Mouse (Mus musculus) 3T3-L1 (cell line): Measurements from ENCODE around the gene Dennd6a.
"Not testable (repeated sequence)": the region's sequence is repeated elsewhere in the genome, so short reads cannot be mapped to it uniquely, and the experiment has no call there.

Source experiments
- DNase-seq: peaks from one replicate; pipeline ENCODE4 v3.0.0-alpha.2; 2015; ENCODE audit warnings: low read depth, low spot score

The Dennd6a gene

DNA sequence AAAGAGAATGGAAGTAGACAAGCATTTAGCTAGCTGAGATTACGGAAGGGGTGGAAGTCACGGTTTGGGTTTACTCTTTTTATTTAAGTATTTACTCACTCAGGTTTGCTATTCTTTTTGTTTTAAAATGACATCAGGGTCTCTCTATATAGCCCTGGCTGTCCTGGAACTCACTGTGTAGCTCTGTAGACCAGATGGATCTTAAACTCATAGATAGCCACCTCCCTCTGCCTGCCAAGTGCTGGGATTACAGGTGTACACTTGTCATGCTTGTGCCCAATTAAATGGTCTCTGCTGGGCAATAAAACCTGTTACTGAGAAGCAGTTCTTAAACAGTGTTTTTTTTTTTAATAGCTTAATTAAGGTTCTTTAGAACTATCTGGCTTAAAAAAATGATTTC lies 66.3 kb downstream of the Dennd6a start:
- DNase-seq: peak; percentile 63

DNA sequence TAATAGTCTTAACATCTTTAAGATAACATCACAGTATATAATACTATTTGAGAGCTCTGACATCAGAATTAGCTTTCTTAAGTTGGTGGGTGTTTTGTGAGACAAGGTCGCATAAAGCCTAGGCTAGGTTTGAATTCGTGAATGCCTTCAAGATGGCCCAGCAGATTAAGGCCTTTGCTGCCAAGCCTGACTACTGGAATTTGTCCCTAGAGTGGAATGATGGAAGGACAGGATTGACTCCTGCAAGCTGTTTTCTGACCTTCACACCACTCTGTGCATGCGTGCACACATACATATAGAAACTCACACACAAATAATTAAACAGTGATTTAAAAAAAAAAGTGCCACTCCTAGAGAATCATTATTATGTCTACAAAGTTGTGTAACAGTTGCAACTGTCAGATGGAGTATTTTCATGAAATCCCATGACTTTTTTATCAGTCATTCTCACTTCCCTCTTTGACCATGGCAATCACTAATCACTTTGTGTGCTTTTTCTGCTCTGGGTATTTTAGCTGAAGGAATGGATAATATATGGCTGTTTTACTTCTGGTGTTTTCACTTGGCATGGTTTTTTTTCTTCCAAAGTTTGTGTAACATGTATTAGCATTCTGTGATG lies 69.5 kb downstream of the Dennd6a start:
- no peak for DNase-seq

DNA sequence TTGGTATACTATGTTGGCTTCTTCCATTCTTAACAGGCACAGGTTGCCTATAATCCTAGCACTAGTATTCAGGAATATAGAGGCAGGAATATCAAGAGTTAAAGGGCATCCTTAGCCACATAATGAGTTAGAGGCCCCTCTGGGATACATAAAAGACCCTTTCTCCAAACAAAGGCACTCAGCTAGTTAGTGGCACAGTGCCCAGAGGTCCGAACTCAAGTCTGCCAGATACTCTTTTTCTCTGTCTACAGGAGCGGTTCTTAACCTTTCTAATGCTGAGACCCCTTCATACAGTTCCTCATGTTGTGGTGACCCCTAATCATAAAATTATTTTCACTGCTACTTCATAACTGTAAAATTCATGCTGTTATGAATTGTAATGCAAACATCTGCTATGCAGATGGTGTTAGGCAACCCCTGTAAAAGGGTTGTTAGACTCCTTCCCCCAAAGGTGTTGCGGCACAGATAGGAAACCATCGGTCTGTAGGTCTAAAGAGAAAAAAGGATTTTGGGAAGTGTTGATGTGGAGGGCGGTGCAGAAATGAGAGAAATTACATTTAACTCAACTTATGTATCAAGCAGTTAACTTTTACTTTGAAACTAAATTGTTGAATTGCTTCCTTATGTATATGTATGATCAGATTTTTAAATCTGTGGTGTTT lies 72.5 kb downstream of the Dennd6a start:
- DNase-seq: no peak

DNA sequence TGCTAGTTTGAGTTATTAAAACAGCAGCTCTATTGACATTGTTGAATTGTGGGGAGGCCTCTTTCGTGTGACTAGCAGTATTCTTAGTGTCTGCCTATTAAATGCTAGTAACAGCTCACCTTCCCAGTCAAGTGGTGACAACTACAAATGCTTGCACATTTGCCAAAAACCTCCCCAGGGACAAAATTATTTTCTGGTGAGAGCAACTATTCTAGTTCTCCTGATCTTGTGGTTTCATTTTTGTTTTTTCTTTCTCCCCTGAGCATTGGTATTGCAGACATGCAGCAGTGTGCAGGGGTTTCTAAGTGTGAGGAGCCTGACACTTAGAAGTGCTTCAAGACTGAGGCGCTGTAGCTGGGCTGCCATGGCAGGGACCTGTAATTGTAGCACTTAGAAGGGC lies 74.2 kb downstream of the Dennd6a start:
- DNase-seq: peak; percentile 72

DNA sequence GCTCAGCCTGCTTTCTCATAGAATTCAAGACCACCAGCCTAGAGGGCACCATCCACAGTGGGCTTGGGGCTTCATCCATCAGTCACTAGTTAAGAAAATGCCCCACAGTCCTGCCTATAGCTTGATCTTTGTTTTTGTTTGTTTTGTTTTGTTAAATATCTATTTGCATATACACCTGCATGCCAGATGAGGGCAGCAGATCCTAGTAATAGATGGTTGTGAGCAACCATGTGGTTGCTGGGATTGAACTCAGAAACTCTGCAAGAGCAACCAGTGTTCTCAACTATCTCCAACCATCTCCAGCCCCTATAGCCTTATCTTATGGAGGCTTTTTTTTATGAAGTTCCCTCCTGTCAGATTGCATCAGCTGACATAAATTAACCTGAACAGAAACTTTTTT lies 78.2 kb downstream of the Dennd6a start:
- DNase-seq: peak; percentile 48

DNA sequence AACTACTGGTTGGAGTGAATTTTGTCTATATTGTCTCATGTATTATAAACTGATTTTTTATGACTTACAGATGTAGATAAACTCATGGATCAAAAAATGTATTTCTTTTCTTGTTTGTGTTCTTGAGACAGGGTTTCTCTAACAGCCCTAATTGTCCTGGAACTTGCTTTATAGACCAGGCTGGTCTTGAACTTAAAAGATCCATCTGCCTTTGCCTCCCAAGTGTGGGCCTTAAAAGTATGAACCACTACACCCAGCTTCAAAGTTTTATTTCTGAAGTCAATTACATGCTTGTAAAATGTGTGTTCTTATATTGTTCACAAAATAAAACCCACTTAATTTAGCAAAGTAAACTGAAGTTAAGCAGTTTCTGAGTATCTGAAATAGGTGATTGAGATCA lies 84.5 kb downstream of the Dennd6a start:
- DNase-seq: no peak

DNA sequence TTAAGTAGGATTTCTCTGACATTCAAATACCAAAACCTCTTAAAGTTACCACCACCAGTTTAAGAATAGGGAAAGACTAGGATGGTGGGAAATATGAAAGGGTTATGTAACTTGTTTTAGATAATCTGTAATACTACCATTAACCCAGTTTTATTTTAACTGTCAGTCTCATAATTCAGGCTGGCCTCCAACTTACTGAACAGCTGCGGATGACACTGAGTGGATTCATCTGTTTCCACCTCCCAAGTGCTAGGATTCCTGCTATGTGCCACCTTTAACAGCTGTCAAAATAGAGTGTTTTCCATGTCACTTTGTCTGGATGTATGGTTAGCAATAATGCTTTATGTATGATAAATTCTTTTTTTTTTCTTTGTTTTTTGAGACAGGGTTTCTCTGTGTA lies 86.6 kb downstream of the Dennd6a start:
- DNase-seq: no peak

DNA sequence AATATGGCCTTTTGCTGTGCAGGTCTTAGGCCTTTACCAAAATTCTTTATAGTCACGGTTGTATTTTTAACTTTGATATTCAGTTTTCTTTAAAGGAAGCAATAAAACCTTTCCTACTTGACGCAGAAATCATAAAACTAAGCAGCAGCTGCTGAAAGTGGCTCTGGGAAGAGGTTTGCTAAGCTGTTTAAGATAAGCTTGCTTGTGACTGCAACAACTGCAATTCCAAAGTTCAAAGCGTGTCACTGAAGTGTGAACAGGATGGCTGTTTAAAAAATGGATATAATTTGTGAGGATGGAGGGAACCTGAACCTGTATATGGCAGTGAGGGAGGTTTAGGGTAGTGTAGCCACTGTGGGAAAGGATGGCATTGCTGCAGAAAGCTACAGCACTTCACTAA lies 88.4 kb downstream of the Dennd6a start:
- DNase-seq: no peak

DNA sequence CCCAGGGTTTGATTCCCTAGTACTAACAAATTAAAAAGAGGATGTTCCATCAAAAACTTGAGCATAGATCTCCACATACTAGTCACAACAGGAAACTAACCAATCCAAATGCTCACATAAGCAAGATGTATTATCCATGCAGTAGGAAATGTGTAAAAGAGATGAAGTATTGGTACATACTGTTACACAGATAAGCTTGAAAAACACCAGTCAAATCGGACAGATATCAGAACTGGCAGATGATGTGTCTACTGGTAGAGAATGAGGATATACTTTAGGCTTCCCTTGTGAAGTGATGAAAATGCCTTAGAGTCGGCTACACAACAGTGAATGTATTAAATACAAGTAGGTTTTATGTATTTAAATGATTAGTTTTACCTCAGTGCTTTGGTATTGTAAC lies 88.8 kb downstream of the Dennd6a start:
- DNase-seq: no peak

DNA sequence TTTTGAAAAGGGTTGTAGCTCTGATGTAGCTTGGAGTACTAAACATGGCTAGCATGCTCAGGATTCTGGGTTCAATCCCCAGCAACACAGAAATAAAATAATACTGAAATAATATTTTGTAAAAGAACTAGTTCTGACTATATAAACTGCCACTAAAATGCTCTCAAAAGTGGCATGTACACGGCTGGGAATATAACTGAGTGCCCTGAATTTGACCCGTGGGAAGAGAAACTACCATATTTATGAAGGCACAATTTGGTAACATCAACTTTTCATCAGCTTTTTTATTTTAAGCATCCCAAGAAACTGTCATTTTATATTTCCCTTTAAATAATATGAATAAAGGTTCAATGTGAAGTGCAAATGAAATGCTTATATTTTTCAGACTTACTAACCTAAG lies 90.2 kb downstream of the Dennd6a start:
- no peak for DNase-seq

DNA sequence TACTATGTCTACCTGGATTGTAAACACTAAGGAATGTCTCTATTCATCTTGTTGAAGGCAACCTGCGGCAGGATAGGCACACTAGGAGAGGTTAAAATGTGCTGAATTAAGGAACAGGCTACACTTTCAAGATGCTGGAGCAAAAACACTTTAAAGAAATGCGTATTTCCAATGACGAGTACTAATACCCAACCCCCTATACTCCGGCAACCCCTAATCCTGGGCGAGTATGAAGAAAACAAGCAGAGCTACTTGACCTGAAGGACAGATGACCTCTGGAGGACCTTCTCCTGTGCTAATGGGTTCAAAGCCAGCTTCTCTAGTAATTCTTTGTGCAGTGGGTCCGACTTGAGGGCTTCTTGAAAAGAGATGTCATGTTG lies 94.3 kb downstream of the Dennd6a start:
- DNase-seq: no peak

DNA sequence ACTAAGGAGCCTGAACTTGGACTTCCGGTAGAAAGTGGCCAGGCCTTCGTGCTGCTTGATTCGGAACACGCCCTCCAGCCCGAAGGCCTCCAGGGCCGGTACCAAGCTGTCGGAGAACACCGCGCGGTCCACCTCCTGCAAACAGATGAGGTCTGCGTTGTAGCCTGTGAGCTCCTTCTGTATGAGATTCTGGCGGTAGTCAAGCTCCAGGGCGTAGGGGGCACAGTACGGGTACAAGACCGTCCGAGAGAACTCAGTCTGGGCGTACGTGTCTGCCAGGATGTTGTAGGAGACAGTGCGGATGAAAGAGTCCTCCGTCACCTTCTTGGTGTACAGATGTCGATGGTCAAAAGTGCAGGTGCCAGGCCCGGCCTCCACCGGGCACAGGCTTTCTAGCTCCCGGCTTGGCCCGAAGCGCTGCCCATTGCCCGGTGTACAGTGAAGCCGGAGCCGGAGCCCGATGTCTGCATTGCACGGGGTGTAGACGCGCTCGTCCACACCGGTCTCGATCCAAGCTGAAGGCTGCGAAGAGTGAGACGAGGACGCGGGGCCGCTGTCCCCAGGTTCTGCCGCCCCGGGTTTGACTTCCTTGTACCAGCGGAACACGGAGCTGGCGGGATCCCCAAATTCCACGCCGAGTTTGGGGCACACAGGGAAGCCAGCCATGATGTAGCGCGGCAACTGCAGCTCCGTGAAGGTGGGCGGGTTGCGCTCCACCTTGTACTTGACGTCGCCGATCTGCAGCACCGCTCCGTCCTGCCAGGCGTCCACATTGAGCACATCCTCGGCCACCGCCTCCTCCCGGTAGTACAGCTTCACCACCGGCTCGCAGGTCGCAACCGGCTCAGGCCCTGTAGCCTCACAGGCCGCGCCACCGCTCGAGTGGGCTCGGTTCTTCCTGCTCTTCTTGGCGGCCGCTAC lies 95.0 kb downstream of the Dennd6a start:
- peak; percentile 64 for DNase-seq

DNA sequence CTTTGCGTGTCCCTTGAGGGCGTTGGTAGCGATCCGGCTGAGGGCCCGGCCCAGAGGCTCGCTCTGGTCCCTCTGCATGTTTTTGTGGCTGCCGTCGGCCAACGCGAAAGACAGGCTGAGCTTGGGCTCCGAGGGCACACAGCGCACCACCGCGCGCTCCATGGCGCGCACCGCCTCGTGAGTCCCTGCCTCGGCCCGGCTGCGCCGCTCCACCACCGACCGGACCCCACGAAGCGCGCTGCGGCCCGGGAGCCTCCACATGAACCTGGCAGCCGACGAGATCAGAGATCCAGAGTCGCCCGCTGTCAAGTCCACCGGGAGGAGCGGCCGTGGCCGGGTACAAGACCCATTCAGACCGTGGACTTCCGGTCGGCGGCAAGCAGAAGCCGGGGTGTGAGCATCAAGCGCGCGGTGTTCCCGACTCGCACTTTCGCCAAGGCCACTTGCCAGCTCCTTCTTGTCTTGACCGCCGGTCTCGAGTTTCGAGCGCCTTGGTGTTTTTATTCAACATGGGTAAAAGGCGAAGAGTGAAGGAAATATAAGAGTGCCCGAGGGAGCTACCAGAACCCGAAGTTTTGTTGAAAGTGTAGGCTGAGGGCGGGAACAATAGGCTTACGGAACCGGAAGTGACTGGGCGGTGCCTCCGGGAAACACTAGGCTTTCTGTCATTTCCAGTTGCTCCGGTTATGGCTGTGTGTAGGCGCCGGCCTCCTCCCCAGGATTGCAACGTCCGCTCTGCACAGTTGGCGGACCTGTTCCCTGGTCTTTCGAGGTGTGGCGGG lies 95.8 kb downstream of the Dennd6a start, which contains the start of gene Pde12:
Pde12 (minus strand) TSS at position 592 of the 782 bp plus-strand sequence.
- DNase-seq: peak; percentile 87

DNA sequence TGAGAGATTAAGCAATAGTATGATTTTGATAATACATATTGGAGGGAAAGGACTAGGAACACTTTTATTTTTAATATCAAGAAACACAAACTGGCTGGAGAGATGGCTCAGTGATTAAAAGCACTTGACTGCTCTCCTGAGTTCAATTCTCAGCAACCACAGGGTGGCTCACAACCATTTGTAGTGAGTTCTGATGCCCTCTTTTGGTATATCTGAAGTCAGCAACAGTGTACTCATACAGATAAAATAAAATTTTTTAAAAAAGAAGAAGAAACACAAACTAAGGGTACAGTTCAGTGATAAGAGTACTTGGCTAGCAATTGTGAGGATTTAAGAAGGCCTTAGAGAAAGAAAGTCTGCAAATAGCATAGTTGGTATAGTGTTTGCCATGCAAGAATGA lies 97.3 kb downstream of the Dennd6a start:
- peak; percentile 44 for DNase-seq

DNA sequence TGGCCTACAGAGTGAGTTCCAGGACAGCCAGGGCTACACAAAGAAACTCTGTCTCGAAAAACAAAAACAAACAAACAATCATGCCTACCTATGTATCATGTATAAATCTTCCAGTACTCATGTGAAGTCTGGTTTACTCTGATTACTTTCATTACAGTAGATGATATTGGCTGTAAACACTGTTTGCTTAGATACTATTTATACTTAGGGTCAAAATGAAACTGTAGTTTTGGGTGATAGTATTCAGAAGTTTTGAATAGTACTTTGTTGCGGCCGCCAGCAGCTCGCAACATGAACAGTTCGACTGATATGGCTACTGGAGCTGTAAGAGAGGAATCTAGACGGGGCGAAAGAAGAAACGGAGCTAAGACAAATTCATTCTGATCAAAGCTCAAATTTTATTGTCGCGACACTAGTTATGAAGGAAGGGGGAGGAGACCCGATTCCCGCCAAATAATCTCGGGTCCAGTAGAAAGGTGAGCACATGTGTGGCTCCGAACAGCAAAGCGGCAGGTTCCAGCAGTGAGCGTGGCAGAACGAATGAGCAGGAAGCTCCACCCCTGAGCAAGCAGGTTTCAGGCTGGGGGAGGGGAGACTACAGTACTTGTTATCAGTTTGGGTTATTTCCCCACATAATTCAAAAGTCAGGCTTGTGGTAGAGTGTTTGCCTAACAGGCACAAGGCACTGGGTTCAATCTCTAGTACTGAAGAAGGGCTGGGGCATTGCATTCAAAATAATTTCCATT lies 98.4 kb downstream of the Dennd6a start:
- not testable (repeated sequence) for DNase-seq

DNA sequence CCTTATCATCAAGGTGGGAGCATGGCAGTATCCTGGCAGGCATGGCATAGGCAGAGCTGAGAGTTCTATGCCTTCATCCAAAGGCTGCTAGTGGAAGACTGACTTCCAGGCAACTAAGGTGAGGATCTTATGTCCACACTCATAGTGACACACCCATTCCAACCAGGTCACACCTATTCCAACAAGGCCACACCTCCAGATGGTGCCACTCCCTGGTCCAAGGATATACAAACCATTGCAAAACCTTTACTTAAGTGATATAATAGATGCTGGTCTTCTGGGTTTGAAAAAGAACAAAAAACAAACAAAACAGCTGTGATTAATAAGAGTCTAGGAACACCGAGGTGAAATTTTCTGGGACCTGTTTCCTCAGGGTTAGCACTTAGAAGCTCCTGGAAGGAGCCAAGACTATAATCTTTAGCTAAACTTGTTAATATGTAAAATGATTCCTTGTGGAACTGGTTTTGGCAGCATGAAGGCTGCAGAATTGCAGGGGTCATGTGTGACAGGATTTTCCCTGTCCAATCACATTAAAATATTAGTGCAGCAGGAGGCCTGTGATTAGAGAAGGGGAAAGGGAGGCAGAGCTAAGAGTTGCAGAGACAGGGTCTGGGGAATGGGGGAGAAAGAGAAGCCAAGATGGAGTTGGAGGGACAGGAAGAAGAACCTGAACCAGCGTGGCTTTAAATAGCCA lies 101.0 kb downstream of the Dennd6a start:
- not testable (repeated sequence) for DNase-seq

DNA sequence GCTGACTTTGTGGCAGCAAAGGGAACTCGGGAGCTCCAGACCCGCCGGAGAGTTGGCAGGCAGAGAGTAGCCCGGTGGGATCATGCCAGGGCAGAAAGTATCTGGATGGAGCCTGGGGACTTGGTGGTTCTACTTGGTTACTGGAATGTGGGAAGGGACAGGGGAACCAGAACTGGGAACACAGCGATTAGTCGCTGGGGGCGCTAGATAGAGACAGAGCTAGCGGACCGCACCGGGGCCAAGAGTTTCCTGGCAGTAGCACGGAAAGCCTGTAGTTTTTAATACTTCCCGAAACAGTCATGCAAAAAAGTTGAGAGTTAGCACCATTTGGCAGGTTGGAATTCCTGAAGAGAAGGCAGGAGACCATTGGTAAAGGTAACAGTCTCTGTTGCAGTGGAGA lies 101.7 kb downstream of the Dennd6a start:
- no peak for DNase-seq

DNA sequence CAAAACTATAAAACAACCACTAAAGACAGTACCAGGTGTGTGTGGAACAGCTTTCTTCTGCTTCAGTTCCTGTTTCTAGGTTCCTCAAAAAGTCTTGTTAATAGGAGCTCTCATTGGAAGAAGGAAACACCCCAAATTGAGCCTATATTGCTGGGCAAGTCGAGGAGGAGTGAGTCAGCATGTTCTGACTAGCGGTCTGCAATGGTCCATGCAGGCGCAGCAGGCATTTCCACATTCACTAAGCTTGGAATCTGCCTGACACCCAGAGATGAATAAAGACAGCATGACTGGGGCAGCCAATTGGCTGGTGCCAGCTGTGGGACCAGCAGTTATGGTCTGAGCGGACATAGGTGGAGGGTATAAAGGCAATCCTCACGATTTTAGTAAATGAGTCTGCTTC lies 102.1 kb downstream of the Dennd6a start:
- no peak for DNase-seq
